Mouse (Mus musculus): Measurements from ENCODE around the gene Exd2. TPM values are rescaled to one million over a fixed set of nuclear protein-coding genes. Genes with fewer than 3 reads are reported as not detected.

Exd2 gene
- polyA plus RNA-seq, 1 experiment from 2014 or later = 48.1 TPM

GRCm38 (mm10) chr12:80473731-80474130 is 10.8 kb downstream of the Exd2 start:
- DNase-seq (ENCODE audit: low spot score) (no peak), ATAC-seq (ENCODE audit: low FRiP score) (no peak)
- H3K27ac ChIP-seq = no peak overlapping the region
- 87% methylated on average over 3 of the region's 3 CpGs for WGBS
- H3K27me3 ChIP-seq (ENCODE audit: control insufficient read depth, insufficient read depth, low read length) = no peaks in the 10 kb centered on the region
- H3K9ac ChIP-seq = no peak overlapping the region
- no peak overlapping the region for H3K4me2 ChIP-seq (replicated peaks)
- H3K9me3 ChIP-seq (ENCODE audit: control insufficient read depth, low read length) = no peaks in the 10 kb centered on the region
- no peak overlapping the region for H3K4me3 ChIP-seq (replicated peaks; ENCODE audit: low read length)
- no peaks in the 10 kb centered on the region for H3K4me1 ChIP-seq (replicated peaks; ENCODE audit: control insufficient read depth, insufficient read depth, low read length)
- peaks cover 11% of the 10 kb centered on the region for H3K36me3 ChIP-seq (replicated peaks; ENCODE audit: control insufficient read depth, insufficient read depth)

DNA sequence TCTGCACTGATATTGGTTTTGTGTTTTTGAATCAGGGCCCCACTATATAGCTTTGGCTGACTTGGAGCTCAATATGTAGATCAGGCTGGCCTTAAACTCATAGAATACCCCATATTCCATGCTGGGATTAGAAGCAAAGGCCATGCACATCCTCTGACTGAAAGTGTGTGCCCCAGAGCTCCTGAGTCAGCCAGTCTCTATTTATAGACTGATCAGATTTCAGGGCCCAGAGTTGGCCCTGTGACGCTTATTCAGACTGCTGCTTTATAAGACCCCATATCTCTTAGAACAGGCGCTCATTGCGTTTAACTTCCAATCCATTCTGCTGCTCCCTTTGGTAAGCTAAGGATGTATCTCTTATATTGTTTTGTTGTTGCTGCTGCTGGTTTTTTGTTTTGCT is 17.1 kb downstream of the Exd2 start:
- H3K9me3 ChIP-seq (ENCODE audit: control insufficient read depth, low read length) = no peaks in the 10 kb centered on the region
- H3K9ac ChIP-seq = no peak overlapping the region
- WGBS = 89% methylated on average over 3 of the region's 3 CpGs
- no peak for ATAC-seq (ENCODE audit: low FRiP score)
- no peak overlapping the region for H3K27ac ChIP-seq
- H3K4me1 ChIP-seq (replicated peaks; ENCODE audit: control insufficient read depth, insufficient read depth, low read length) = no peaks in the 10 kb centered on the region
- peaks cover 54% of the 10 kb centered on the region for H3K36me3 ChIP-seq (replicated peaks; ENCODE audit: control insufficient read depth, insufficient read depth)
- no peak for DNase-seq (ENCODE audit: low spot score)
- H3K4me3 ChIP-seq (replicated peaks; ENCODE audit: low read length) = no peak overlapping the region
- H3K27me3 ChIP-seq (ENCODE audit: control insufficient read depth, insufficient read depth, low read length) = no peaks in the 10 kb centered on the region
- H3K4me2 ChIP-seq (replicated peaks) = no peak overlapping the region

DNA sequence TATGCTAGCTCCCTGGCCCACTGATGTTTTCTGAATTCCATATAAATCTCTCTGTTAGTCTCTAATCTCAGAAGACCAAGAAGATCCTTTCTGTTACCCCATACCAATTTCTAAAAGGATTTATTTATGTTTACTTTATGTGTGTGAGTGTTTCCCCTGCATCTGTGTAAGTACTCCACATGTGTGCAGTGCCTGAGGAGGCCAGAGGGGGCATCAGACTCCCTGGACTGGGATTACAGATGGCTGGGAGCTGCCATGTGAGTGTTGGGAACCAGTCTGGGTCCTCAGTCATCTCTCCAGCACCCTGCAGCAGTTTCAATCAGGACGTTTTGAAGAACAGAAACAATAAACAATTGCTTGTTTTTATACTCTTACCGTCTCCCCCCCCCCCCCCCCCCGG is 20.5 kb downstream of the Exd2 start:
- no peak overlapping the region for H3K9ac ChIP-seq
- H3K4me1 ChIP-seq (replicated peaks; ENCODE audit: control insufficient read depth, insufficient read depth, low read length) = no peaks in the 10 kb centered on the region
- DNase-seq (ENCODE audit: low spot score) (no peak), ATAC-seq (ENCODE audit: low FRiP score) (no peak)
- peaks cover 73% of the 10 kb centered on the region for H3K36me3 ChIP-seq (replicated peaks; ENCODE audit: control insufficient read depth, insufficient read depth)
- H3K27ac ChIP-seq = no peak overlapping the region
- no peak overlapping the region for H3K4me3 ChIP-seq (replicated peaks; ENCODE audit: low read length)
- H3K9me3 ChIP-seq (ENCODE audit: control insufficient read depth, low read length) = no peaks in the 10 kb centered on the region
- WGBS = 83% methylated on average over 3 of the region's 3 CpGs
- no peak overlapping the region for H3K4me2 ChIP-seq (replicated peaks)
- no peaks in the 10 kb centered on the region for H3K27me3 ChIP-seq (ENCODE audit: control insufficient read depth, insufficient read depth, low read length)

- Histone ChIP-seq H3K36me3 (replicated peaks; ENCODE audit: control insufficient read depth, insufficient read depth) (peaks cover 66% of the 10 kb centered on the region), H3K4me1 (replicated peaks; ENCODE audit: control insufficient read depth, insufficient read depth, low read length) (no peaks in the 10 kb centered on the region), H3K9ac (no peak overlapping the region), H3K27me3 (ENCODE audit: control insufficient read depth, insufficient read depth, low read length) (no peaks in the 10 kb centered on the region), H3K4me2 (replicated peaks) (no peak overlapping the region), H3K9me3 (ENCODE audit: control insufficient read depth, low read length) (no peaks in the 10 kb centered on the region), H3K27ac (no peak overlapping the region), H3K4me3 (replicated peaks; ENCODE audit: low read length) (no peak overlapping the region)
- ATAC-seq (ENCODE audit: low FRiP score) (no peak), DNase-seq (ENCODE audit: low spot score) (no peak)
- WGBS = 93% methylated on average over 5 of the region's 5 CpGs
These were observed 30.4 kb downstream of the Exd2 start for GRCm38 (mm10) chr12:80493311-80493710.

DNA sequence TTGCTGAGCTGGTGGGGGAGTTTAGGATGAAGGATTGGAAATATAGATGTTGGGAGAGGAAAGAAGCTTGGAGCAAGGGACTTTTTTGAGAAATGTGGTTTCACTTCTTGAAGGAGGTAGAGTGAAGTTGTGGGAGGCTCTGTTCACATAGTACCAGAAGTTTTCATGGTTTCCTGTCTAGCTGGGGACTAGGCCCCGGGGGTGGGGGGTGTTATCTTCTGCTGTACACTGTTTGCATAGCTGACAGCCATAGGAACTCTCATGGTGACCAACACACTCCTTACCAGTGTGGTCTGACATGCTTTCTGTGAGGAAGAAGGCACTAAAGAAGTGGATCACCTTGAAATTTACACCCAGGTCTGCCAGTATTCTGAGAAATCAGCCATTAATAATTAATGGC is 32.8 kb downstream of the Exd2 start:
- no peak overlapping the region for H3K4me3 ChIP-seq (replicated peaks; ENCODE audit: low read length)
- H3K27me3 ChIP-seq (ENCODE audit: control insufficient read depth, insufficient read depth, low read length) = no peaks in the 10 kb centered on the region
- WGBS = 94% methylated on average over 1 of the region's 1 CpGs
- H3K9me3 ChIP-seq (ENCODE audit: control insufficient read depth, low read length) = no peaks in the 10 kb centered on the region
- no peak overlapping the region for H3K27ac ChIP-seq
- DNase-seq (ENCODE audit: low spot score) = no peak
- peaks cover 45% of the 10 kb centered on the region for H3K36me3 ChIP-seq (replicated peaks; ENCODE audit: control insufficient read depth, insufficient read depth)
- H3K9ac ChIP-seq = no peak overlapping the region
- no peak overlapping the region for H3K4me2 ChIP-seq (replicated peaks)
- H3K4me1 ChIP-seq (replicated peaks; ENCODE audit: control insufficient read depth, insufficient read depth, low read length) = no peaks in the 10 kb centered on the region
- ATAC-seq (ENCODE audit: low FRiP score) = no peak

GRCm38 (mm10) chr12:80498356-80498755 is 35.5 kb downstream of the Exd2 start:
- 59% methylated on average over 4 of the region's 4 CpGs for WGBS
- ATAC-seq (ENCODE audit: low FRiP score) (no peak), DNase-seq (ENCODE audit: low spot score) (peak; percentile 59)
- Histone ChIP-seq H3K36me3 (replicated peaks; ENCODE audit: control insufficient read depth, insufficient read depth) (peaks cover 22% of the 10 kb centered on the region), H3K27ac (no peak overlapping the region), H3K9ac (no peak overlapping the region), H3K4me1 (replicated peaks; ENCODE audit: control insufficient read depth, insufficient read depth, low read length) (no peaks in the 10 kb centered on the region), H3K4me2 (replicated peaks) (no peak overlapping the region), H3K27me3 (ENCODE audit: control insufficient read depth, insufficient read depth, low read length) (no peaks in the 10 kb centered on the region), H3K4me3 (replicated peaks; ENCODE audit: low read length) (no peak overlapping the region), H3K9me3 (ENCODE audit: control insufficient read depth, low read length) (no peaks in the 10 kb centered on the region)

GRCm38 (mm10) chr12:80500506-80500905 is 37.6 kb downstream of the Exd2 start:
- WGBS = 56% methylated on average over 1 of the region's 1 CpGs
- DNase-seq (ENCODE audit: low spot score) = no peak
- no peak for ATAC-seq (ENCODE audit: low FRiP score)

GRCm38 (mm10) chr12:80504718-80505117 is 41.8 kb downstream of the Exd2 start:
- Histone ChIP-seq H3K4me1 (replicated peaks; ENCODE audit: control insufficient read depth, insufficient read depth, low read length) (no peaks in the 10 kb centered on the region), H3K36me3 (replicated peaks; ENCODE audit: control insufficient read depth, insufficient read depth) (no peaks in the 10 kb centered on the region), H3K27me3 (ENCODE audit: control insufficient read depth, insufficient read depth, low read length) (no peaks in the 10 kb centered on the region), H3K9me3 (ENCODE audit: control insufficient read depth, low read length) (no peaks in the 10 kb centered on the region), H3K9ac (no peak overlapping the region), H3K27ac (no peak overlapping the region), H3K4me3 (replicated peaks; ENCODE audit: low read length) (no peak overlapping the region), H3K4me2 (replicated peaks) (no peak overlapping the region)
- WGBS = 86% methylated on average over 5 of the region's 5 CpGs
- ATAC-seq (ENCODE audit: low FRiP score) (no peak), DNase-seq (ENCODE audit: low spot score) (no peak)

More at GRCm38 (mm10) chr12:80500506-80500905, 37.6 kb downstream of the Exd2 start:
- H3K36me3 ChIP-seq (replicated peaks; ENCODE audit: control insufficient read depth, insufficient read depth) = peaks cover 14% of the 10 kb centered on the region
- no peak overlapping the region for H3K4me2 ChIP-seq (replicated peaks)
- H3K27ac ChIP-seq = no peak overlapping the region
- no peaks in the 10 kb centered on the region for H3K27me3 ChIP-seq (ENCODE audit: control insufficient read depth, insufficient read depth, low read length)
- H3K4me3 ChIP-seq (replicated peaks; ENCODE audit: low read length) = no peak overlapping the region
- H3K9ac ChIP-seq = no peak overlapping the region
- H3K4me1 ChIP-seq (replicated peaks; ENCODE audit: control insufficient read depth, insufficient read depth, low read length) = no peaks in the 10 kb centered on the region
- no peaks in the 10 kb centered on the region for H3K9me3 ChIP-seq (ENCODE audit: control insufficient read depth, low read length)

GRCm38 (mm10) chr12:80507041-80507745 is 44.3 kb downstream of the Exd2 start:
- Histone ChIP-seq H3K9me3 (ENCODE audit: control insufficient read depth, low read length) (no peaks in the 10 kb centered on the region), H3K27me3 (ENCODE audit: control insufficient read depth, insufficient read depth, low read length) (no peaks in the 10 kb centered on the region), H3K9ac (no peak overlapping the region), H3K4me2 (replicated peaks) (no peak overlapping the region), H3K36me3 (replicated peaks; ENCODE audit: control insufficient read depth, insufficient read depth) (no peaks in the 10 kb centered on the region), H3K4me1 (replicated peaks; ENCODE audit: control insufficient read depth, insufficient read depth, low read length) (no peaks in the 10 kb centered on the region), H3K4me3 (replicated peaks; ENCODE audit: low read length) (no peak overlapping the region), H3K27ac (no peak overlapping the region)
- WGBS = 50% methylated on average over 14 of the region's 14 CpGs
- ATAC-seq (ENCODE audit: low FRiP score) (no peak), DNase-seq (ENCODE audit: low spot score) (no peak)

DNA sequence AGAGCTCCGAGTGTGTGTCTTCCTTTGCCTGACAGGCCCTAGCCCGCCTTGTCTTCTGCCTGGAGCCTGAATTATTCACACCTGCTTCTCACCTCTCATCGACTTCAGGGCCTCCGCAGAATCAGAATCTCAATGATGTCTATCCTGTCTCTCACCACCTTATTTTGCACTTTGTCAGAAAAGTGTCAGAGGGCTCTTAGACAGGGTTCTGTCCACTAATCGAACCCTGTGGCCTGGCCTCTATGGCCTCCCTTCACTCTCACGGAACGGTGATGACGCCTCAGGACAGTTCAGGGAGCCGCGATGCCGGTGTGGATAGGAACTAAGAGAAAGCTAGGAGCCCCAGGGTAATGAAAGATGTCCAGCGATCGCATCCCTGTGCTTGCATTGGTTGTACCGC is 55.1 kb downstream of the Exd2 start, which contains the start of gene Galnt16:
Gene Galnt16 (plus strand): TSS at position 301 of the 400 bp plus-strand sequence.
- Histone ChIP-seq H3K4me2 (replicated peaks) (peak within 1 kb of the TSS; percentile 97), H3K4me3 (replicated peaks; ENCODE audit: low read length) (peak within 1 kb of the TSS; percentile 83), H3K9ac (peak within 1 kb of the TSS; percentile 71), H3K27ac (peak within 1 kb of the TSS; percentile 86), H3K36me3 (replicated peaks; ENCODE audit: control insufficient read depth, insufficient read depth) (no peaks in the 10 kb centered on the region), H3K4me1 (replicated peaks; ENCODE audit: control insufficient read depth, insufficient read depth, low read length) (peaks cover 32% of the 10 kb centered on the region), H3K9me3 (ENCODE audit: control insufficient read depth, low read length) (no peaks in the 10 kb centered on the region), H3K27me3 (ENCODE audit: control insufficient read depth, insufficient read depth, low read length) (peaks cover 15% of the 10 kb centered on the region)
- 5% methylated on average over 14 of the region's 14 CpGs for WGBS
- DNase-seq (ENCODE audit: low spot score) (no peak), ATAC-seq (ENCODE audit: low FRiP score) (no peak)
